Mouse (Mus musculus): ENCODE results near the gene Rplp2.
"Not testable (repeated sequence)": the region's sequence is repeated elsewhere in the genome, so short reads cannot be mapped to it uniquely, and the experiment has no call there.

Gene Rplp2

GRCm38 (mm10) chr7:141447110-141447991 is at the start of gene Rplp2:
Rplp2 (plus strand) TSS chr7:141447370.
- peak; percentile 96 to 97 for DNase-seq

GRCm38 (mm10) chr7:141403305-141403704 is 43.9 kb upstream of the Rplp2 start:
- DNase-seq, result peak; percentile 75 to 78

GRCm38 (mm10) chr7:141405466-141405865 is 41.7 kb upstream of the Rplp2 start:
- no peak for DNase-seq

- not testable (repeated sequence) for DNase-seq
Observed at GRCm38 (mm10) chr7:141407670-141408069, 39.5 kb upstream of the Rplp2 start.

- peak; percentile 96 to 98 for DNase-seq
Observed at GRCm38 (mm10) chr7:141408833-141409232, 38.3 kb upstream of the Rplp2 start.

- DNase-seq, result peak; percentile 34
Observed at GRCm38 (mm10) chr7:141410631-141411030, 36.5 kb upstream of the Rplp2 start.

- no peak for DNase-seq
Observed at GRCm38 (mm10) chr7:141411667-141412066, 35.5 kb upstream of the Rplp2 start.

GRCm38 (mm10) chr7:141413331-141413730 is 33.8 kb upstream of the Rplp2 start:
- DNase-seq, result no peak

- peak; percentile 100 for DNase-seq
Observed at GRCm38 (mm10) chr7:141413809-141414584, 33.2 kb upstream of the Rplp2 start, which contains the start of gene Gatd1. Gatd1 (minus strand) TSS chr7:141414136.

- DNase-seq, result peak in 1 of 2 experiments; percentile 31
Observed at GRCm38 (mm10) chr7:141416144-141416841, 30.9 kb upstream of the Rplp2 start.

GRCm38 (mm10) chr7:141417731-141418681 is 29.2 kb upstream of the Rplp2 start:
- peak; percentile 46 to 49 for DNase-seq

- DNase-seq, result peak; percentile 69 to 74
Observed at GRCm38 (mm10) chr7:141418970-141419369, 28.2 kb upstream of the Rplp2 start.

- DNase-seq, result no peak
Observed at GRCm38 (mm10) chr7:141420030-141420702, 27.0 kb upstream of the Rplp2 start.

GRCm38 (mm10) chr7:141423811-141424210 is 23.4 kb upstream of the Rplp2 start:
- DNase-seq, result no peak

- no peak for DNase-seq
Observed at GRCm38 (mm10) chr7:141426948-141427730, 20.0 kb upstream of the Rplp2 start.

GRCm38 (mm10) chr7:141428701-141429100 is 18.5 kb upstream of the Rplp2 start:
- DNase-seq, result peak; percentile 31 to 49

- DNase-seq, result peak; percentile 79 to 89
Observed at GRCm38 (mm10) chr7:141429310-141429709, 17.9 kb upstream of the Rplp2 start, which contains the start of gene Cend1. Cend1 (minus strand) TSS chr7:141429491.

GRCm38 (mm10) chr7:141429840-141430584 is 17.2 kb upstream of the Rplp2 start:
- DNase-seq, result peak; percentile 29 to 37

GRCm38 (mm10) chr7:141430585-141431240 is 16.5 kb upstream of the Rplp2 start:
- DNase-seq, result peak in 1 of 2 experiments; percentile 21

All from cerebellum, postnatal 10 days (tissue).